In the genomic region with DNA sequence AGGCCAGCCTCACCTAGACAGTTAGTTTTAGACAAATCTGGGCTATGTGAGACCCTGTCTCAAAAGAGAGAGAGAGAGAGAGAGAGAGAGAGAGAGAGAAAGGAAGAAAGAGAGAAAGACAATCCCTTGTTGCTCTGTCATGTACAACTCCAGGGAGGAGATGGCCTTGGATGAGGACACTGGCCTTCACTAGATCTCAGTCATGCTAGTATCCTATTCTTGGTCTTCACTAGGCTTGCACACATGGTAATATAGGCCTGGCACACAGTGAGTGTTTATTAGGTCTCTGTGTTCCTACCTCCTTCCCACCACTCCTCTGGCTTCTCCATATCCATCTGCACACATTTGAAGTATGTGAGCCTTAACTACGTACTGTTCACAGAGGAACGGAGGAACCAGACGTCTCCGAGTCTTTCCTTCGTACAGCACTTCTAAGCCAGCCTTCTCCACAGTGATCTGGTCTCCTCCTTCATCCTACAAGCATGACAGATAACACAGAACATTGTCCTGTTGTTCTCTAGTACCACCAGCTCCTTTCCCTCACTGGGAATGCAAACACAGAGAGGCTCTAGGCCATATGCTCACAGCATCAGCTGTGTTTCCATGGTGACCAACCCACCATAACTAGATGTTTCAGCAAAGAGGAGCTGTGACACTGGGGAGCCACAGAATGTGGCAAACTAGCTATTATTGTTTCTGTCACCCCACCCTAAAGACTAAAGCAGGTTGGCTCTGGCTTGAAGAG, we compare ENCODE assay signal across 13 mouse cellular contexts. TPM values are rescaled to one million over a fixed set of nuclear protein-coding genes. Genes with fewer than 3 reads are reported as not detected.
DNase-seq lines count a peak whose midpoint lies in the region; ATAC-seq and TF ChIP-seq lines count a peak whose summit lies in the region.
"Had no signal": no experiment of that assay in that cellular context is flagged by ENCODE, and none has a peak within 500 bp of the region (broad histone marks: within the 10 kb centered on the region; RNA-seq: fewer than 3 reads in every experiment).

No protein-coding gene starts in this region.

- 93% methylated on average over 5 of the region's 5 CpGs for WGBS in midbrain, embryonic 11.5 days
- WGBS in midbrain, embryonic 10.5 days = 88% methylated on average over 5 of the region's 5 CpGs
- WGBS in hindbrain, embryonic 15.5 days = 59% methylated on average over 5 of the region's 5 CpGs
- 94% methylated on average over 5 of the region's 5 CpGs for WGBS in kidney, adult 2 months

- no peak for TF ChIP-seq CTCF in kidney, adult 2 months (conservative IDR thresholded peaks at IDR 0.05; ENCODE audit: insufficient read depth, insufficient read length, low read depth, low read length)

- ATAC-seq in midbrain, embryonic 11.5 days (ENCODE audit: low FRiP score) = no peak
- ATAC-seq in hindbrain, embryonic 15.5 days (ENCODE audit: low FRiP score, low read depth) = peak; percentile 42; the same call in 1 of the 2 replicates
- ATAC-seq in granulocyte monocyte progenitor cell, adult 5-6 weeks (replicated peaks; ENCODE audit: poor library complexity, severe bottlenecking) = no peak

- no peaks in the 10 kb centered on the region for H3K36me3 ChIP-seq in midbrain, embryonic 11.5 days (ENCODE audit: control insufficient read depth, insufficient read depth, low read length)
- no peaks in the 10 kb centered on the region for H3K36me3 ChIP-seq in midbrain, embryonic 10.5 days
- H3K36me3 ChIP-seq in hindbrain, embryonic 15.5 days = no peaks in the 10 kb centered on the region
- no peaks in the 10 kb centered on the region for H3K36me3 ChIP-seq in kidney, adult 2 months (ENCODE audit: control insufficient read depth, insufficient read depth, low read length)
- H3K36me3 ChIP-seq: liver, embryonic 15.5 days had no signal

- H3K27ac ChIP-seq in midbrain, embryonic 11.5 days (ENCODE audit: low read depth, low read length) = no peak overlapping the region
- H3K27ac ChIP-seq in midbrain, embryonic 10.5 days (replicated peaks) = no peak overlapping the region
- H3K27ac ChIP-seq in hindbrain, embryonic 15.5 days (replicated peaks) = 0 out of 2 replicates have a peak overlapping the region, but pooled peaks have one; percentile 34
- no peak overlapping the region for H3K27ac ChIP-seq in kidney, adult 2 months (ENCODE audit: insufficient read depth, low read depth, low read length)
- H3K27ac ChIP-seq: liver, embryonic 15.5 days had no signal

- TF ChIP-seq POLR2A in kidney, adult 2 months (IDR thresholded peaks at IDR 0.05; ENCODE audit: low read depth, low read length) = no peak

- intact Hi-C loops in left cerebral cortex, postnatal 14 days (cut with DNase I) = loop anchor here (5.0 kb wide), 1 partner anchor 64 kb away; no protein-coding TSS in a partner anchor
- intact Hi-C loops in heart, postnatal 25 days (cut with DNase I) = no loop called here

- DNase-seq in midbrain, embryonic 11.5 days (ENCODE audit: low spot score, missing footprints) = peak; percentile 85
- no peak for DNase-seq in midbrain, embryonic 10.5 days (ENCODE audit: low spot score)
- DNase-seq in left cerebral cortex, postnatal 14 days (ENCODE audit: low spot score in 2 of 2) = peak; percentile 70 to 91
- DNase-seq in right cerebral cortex, postnatal 4 days = peak; percentile 16
- DNase-seq in heart, postnatal 25 days (ENCODE audit: low spot score) = no peak
- no peak for DNase-seq in kidney, adult 2 months
- DNase-seq: adrenal gland, adult 8-10 months; kidney, adult 8-10 months; spleen, adult 18-20 months; thymus, postnatal 36 days had no signal

- no peak overlapping the region for H3K9ac ChIP-seq in midbrain, embryonic 11.5 days (ENCODE audit: low read length)
- no peak overlapping the region for H3K9ac ChIP-seq in hindbrain, embryonic 15.5 days
- H3K9ac ChIP-seq: liver, embryonic 15.5 days had no signal

- no peak overlapping the region for H3K4me3 ChIP-seq in midbrain, embryonic 11.5 days (ENCODE audit: low read depth, low read length)
- H3K4me3 ChIP-seq in midbrain, embryonic 10.5 days = no peak overlapping the region
- no peak overlapping the region for H3K4me3 ChIP-seq in hindbrain, embryonic 15.5 days
- H3K4me3 ChIP-seq in kidney, adult 2 months (ENCODE audit: insufficient read depth, low read depth, low read length) = no peak overlapping the region
- H3K4me3 ChIP-seq: liver, embryonic 15.5 days had no signal

- peaks cover 2% of the 10 kb centered on the region; the same call in 1 of the 2 replicates for H3K4me1 ChIP-seq in midbrain, embryonic 11.5 days (ENCODE audit: control insufficient read depth, insufficient read depth, low read length)
- no peaks in the 10 kb centered on the region for H3K4me1 ChIP-seq in midbrain, embryonic 10.5 days
- peaks cover 6% of the 10 kb centered on the region; the same call in 1 of the 2 replicates for H3K4me1 ChIP-seq in hindbrain, embryonic 15.5 days (replicated peaks)
- no peaks in the 10 kb centered on the region; the same call in 1 of the 2 replicates for H3K4me1 ChIP-seq in kidney, adult 2 months (ENCODE audit: control insufficient read depth, insufficient read depth, low read length)
- H3K4me1 ChIP-seq: liver, embryonic 15.5 days had no signal

- no peaks in the 10 kb centered on the region; the same call in 1 of the 2 replicates for H3K9me3 ChIP-seq in midbrain, embryonic 11.5 days (ENCODE audit: control insufficient read depth, low read length)
- H3K9me3 ChIP-seq in midbrain, embryonic 10.5 days (replicated peaks) = no peaks in the 10 kb centered on the region
- H3K9me3 ChIP-seq in hindbrain, embryonic 15.5 days = no peaks in the 10 kb centered on the region
- H3K9me3 ChIP-seq: liver, embryonic 15.5 days had no signal

- H3K4me2 ChIP-seq in midbrain, embryonic 11.5 days = no peak overlapping the region
- H3K4me2 ChIP-seq in hindbrain, embryonic 15.5 days = no peak overlapping the region
- H3K4me2 ChIP-seq: liver, embryonic 15.5 days had no signal

- no peaks in the 10 kb centered on the region for H3K27me3 ChIP-seq in midbrain, embryonic 11.5 days (ENCODE audit: control insufficient read depth, insufficient read depth, low read length)
- no peaks in the 10 kb centered on the region for H3K27me3 ChIP-seq in midbrain, embryonic 10.5 days (ENCODE audit: low read depth, poor library complexity, severe bottlenecking)
- no peaks in the 10 kb centered on the region for H3K27me3 ChIP-seq in hindbrain, embryonic 15.5 days
- no peaks in the 10 kb centered on the region for H3K27me3 ChIP-seq in kidney, adult 2 months (replicated peaks; ENCODE audit: control insufficient read depth, insufficient read depth, low read length)
- H3K27me3 ChIP-seq: liver, embryonic 15.5 days had no signal

RNA-seq across cellular contexts. Expression of a gene that starts 33.6 kb away (rescaled TPM):
- 26.7 and 30.7 TPM in 2 replicates for polyA plus RNA-seq in midbrain, embryonic 11.5 days (2014; fragmentation: Nextera tagmentation; extraction: Ambion mirVana)
- 24.9 and 27.2 TPM in 2 replicates for polyA plus RNA-seq in midbrain, embryonic 10.5 days (2016; fragmentation: Nextera tagmentation; extraction: Ambion mirVana)
- polyA plus RNA-seq in hindbrain, embryonic 15.5 days (2015; fragmentation: Nextera tagmentation; extraction: Ambion mirVana) = 18.6 and 19.3 TPM in 2 replicates
- total RNA-seq in left cerebral cortex, postnatal 14 days (2021) = 10 to 100 TPM; 43.2 to 47.3 TPM
- total RNA-seq in heart, postnatal 25 days (2021) = 10 to 100 TPM; 48.2 to 50.2 TPM
- polyA plus RNA-seq in kidney, adult 2 months (2012; rRNA removed) = 15.3 and 17.5 TPM in 2 replicates
- total RNA-seq in granulocyte monocyte progenitor cell, adult 5-6 weeks (2014; fragmentation: Nextera tagmentation) = 0.97 and 3.5 TPM in 2 replicates
- total RNA-seq in granulocyte monocyte progenitor cell, adult 5-6 weeks (2017) = 1.1 and 1.6 TPM in 2 replicates

Comparison
In these comparisons a context has a peak if more than half of its experiments do, and no peak if none do; other contexts are left out.
1. DNase-seq: peak in midbrain, embryonic 11.5 days (single experiment), left cerebral cortex, postnatal 14 days (2 of 2) and right cerebral cortex, postnatal 4 days (single experiment); none in midbrain, embryonic 10.5 days (single experiment), heart, postnatal 25 days (single experiment) and kidney, adult 2 months (single experiment).